Mouse (Mus musculus): ENCODE results near the gene Scn5a.

The Scn5a gene

GRCm38 (mm10) chr9:119503613-119504012 lies 75.2 kb downstream of the Scn5a start:
- no peak for DNase-seq (ENCODE audit: low spot score)

GRCm38 (mm10) chr9:119498885-119499284 lies 79.9 kb downstream of the Scn5a start:
- DNase-seq (ENCODE audit: low spot score): no peak

- no peak for DNase-seq (ENCODE audit: low spot score)
Observed at GRCm38 (mm10) chr9:119498247-119498607, 80.6 kb downstream of the Scn5a start.

- no peak for DNase-seq (ENCODE audit: low spot score)
Observed at GRCm38 (mm10) chr9:119497546-119498246, 81.1 kb downstream of the Scn5a start.

GRCm38 (mm10) chr9:119496960-119497359 lies 81.9 kb downstream of the Scn5a start:
- DNase-seq (ENCODE audit: low spot score): no peak

GRCm38 (mm10) chr9:119496354-119496753 lies 82.5 kb downstream of the Scn5a start:
- no peak for DNase-seq (ENCODE audit: low spot score)

GRCm38 (mm10) chr9:119484868-119485267 lies 93.9 kb downstream of the Scn5a start:
- no peak for DNase-seq (ENCODE audit: low spot score)

GRCm38 (mm10) chr9:119484420-119484819 lies 94.4 kb downstream of the Scn5a start:
- no peak for DNase-seq (ENCODE audit: low spot score)

- no peak for DNase-seq (ENCODE audit: low spot score)
Observed at GRCm38 (mm10) chr9:119483554-119484353, 95.1 kb downstream of the Scn5a start.

- DNase-seq (ENCODE audit: low spot score): no peak
Observed at GRCm38 (mm10) chr9:119481612-119482011, 97.2 kb downstream of the Scn5a start.

- no peak for DNase-seq (ENCODE audit: low spot score)
Observed at GRCm38 (mm10) chr9:119479297-119479696, 99.5 kb downstream of the Scn5a start.

- DNase-seq (ENCODE audit: low spot score): no peak
Observed at GRCm38 (mm10) chr9:119478345-119478744, 100.5 kb downstream of the Scn5a start.

GRCm38 (mm10) chr9:119477754-119478153 lies 101.1 kb downstream of the Scn5a start:
- no peak for DNase-seq (ENCODE audit: low spot score)

GRCm38 (mm10) chr9:119474717-119475611 lies 103.9 kb downstream of the Scn5a start:
- no peak for DNase-seq (ENCODE audit: low spot score)

- no peak for DNase-seq (ENCODE audit: low spot score)
Observed at GRCm38 (mm10) chr9:119473608-119474164, 105.1 kb downstream of the Scn5a start.

GRCm38 (mm10) chr9:119473011-119473410 lies 105.8 kb downstream of the Scn5a start:
- no peak for DNase-seq (ENCODE audit: low spot score)

- DNase-seq (ENCODE audit: low spot score): no peak
Observed at GRCm38 (mm10) chr9:119472412-119472918, 106.4 kb downstream of the Scn5a start.

GRCm38 (mm10) chr9:119469691-119470353 lies 109.0 kb downstream of the Scn5a start:
- DNase-seq (ENCODE audit: low spot score): no peak

GRCm38 (mm10) chr9:119465595-119465994 lies 113.2 kb downstream of the Scn5a start:
- DNase-seq (ENCODE audit: low spot score): no peak

GRCm38 (mm10) chr9:119465056-119465455 lies 113.8 kb downstream of the Scn5a start:
- no peak for DNase-seq (ENCODE audit: low spot score)

- DNase-seq (ENCODE audit: low spot score): peak; percentile 30
Observed at GRCm38 (mm10) chr9:119460410-119460809, 118.4 kb downstream of the Scn5a start.
